Mouse (Mus musculus): ENCODE measurements at regions not wholly inside any gene's neighbourhood (a gene's known extent, or its start where the extent isn't known, plus 50 kb on each side); places are given as distances from the start of the nearest gene placed in this dataset.

DNA sequence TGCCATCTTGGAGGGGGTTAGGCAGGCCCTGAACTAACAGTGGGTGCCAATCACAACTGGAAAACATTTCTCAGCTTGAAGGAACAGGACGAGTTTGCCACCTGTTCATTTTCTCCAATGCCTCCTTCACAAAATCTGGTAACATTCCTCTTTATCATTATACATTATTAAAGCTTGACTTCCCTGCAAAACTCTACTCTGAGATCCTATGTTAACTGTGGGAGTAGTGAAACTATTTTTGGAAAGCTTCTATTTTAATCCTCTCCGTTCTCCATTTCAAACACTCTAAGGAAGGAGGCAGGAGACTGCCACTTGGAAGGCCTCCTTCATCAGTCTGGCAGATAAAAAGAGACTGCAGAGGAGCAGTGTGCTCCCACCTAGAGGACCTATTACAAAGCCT, 54.1 kb upstream of the Plxna2 start:
- TF ChIP-seq CTCF (IDR thresholded peaks at IDR 0.05; ENCODE audit: extremely low read depth, insufficient read depth, low read length), result no peak
- no peak for TF ChIP-seq POLR2A (IDR thresholded peaks at IDR 0.05; ENCODE audit: extremely low read depth, insufficient read depth, low read length)

Data from cortical plate, adult 2 months (tissue).